18 mouse cellular contexts compared by ENCODE assay signal in genomic region chr2:70669241-70669640, GRCm38 (mm10). TPM values are rescaled to one million over a fixed set of nuclear protein-coding genes. Genes with fewer than 3 reads are reported as not detected.
"Had no signal": no experiment of that assay in that cellular context is flagged by ENCODE, and none has a peak within 500 bp of the region (broad histone marks: within the 10 kb centered on the region; RNA-seq: fewer than 3 reads in every experiment).

No protein-coding gene starts in this region.

- H3K36me3 ChIP-seq: liver, embryonic 13.5 days; neural tube, embryonic 12.5 days had no signal

- H3K4me1 ChIP-seq: lung, embryonic 15.5 days; neural tube, embryonic 12.5 days had no signal

- DNase-seq: kidney, adult 8-10 months; kidney, postnatal 25 days; layer of hippocampus, postnatal 36 days; liver; liver, embryonic 13.5 days; liver, postnatal 0 days; lung, postnatal 14 days; midbrain, embryonic 14.5 days; spleen, adult 18-20 months; thymus, postnatal 4 days had no signal

- H3K4me3 ChIP-seq: limb, embryonic 12.5 days; liver, embryonic 13.5 days; lung, embryonic 15.5 days; myocyte; neural tube, embryonic 12.5 days had no signal

- H3K27me3 ChIP-seq: limb, embryonic 12.5 days; liver, embryonic 13.5 days; lung, embryonic 15.5 days; neural tube, embryonic 12.5 days had no signal

- H3K27ac ChIP-seq: limb, embryonic 12.5 days; liver, embryonic 13.5 days; lung, embryonic 15.5 days; macrophage; neural tube, embryonic 12.5 days; stomach, postnatal 0 days had no signal

- ATAC-seq: liver, postnatal 0 days had no signal

RNA-seq across cellular contexts. Expression of gene Gm26558, which starts 7.3 kb away (rescaled TPM):
- total RNA-seq: layer of hippocampus, postnatal 36 days; left cerebral cortex, postnatal 25 days; neutrophil, adult 5-6 weeks had no signal
- polyA plus RNA-seq: macrophage had no signal
